Mouse (Mus musculus): ENCODE results near the gene Fam222a. TPM values are rescaled to one million over a fixed set of nuclear protein-coding genes. Genes with fewer than 3 reads are reported as not detected.

Fam222a gene
- total RNA-seq, 2 experiments from 2014 or later = 7.9 to 9.0 TPM

- Histone ChIP-seq H3K27ac (no peak overlapping the region), H3K4me3 (no peak overlapping the region)
- intact Hi-C loops (cut with DNase I) = no loop called here
- DNase-seq (ENCODE audit: extremely low spot score in 1 of 2, low spot score in 2 of 2) = no peak
- TF ChIP-seq CTCF (IDR thresholded peaks at IDR 0.05) = no peak
Measured at GRCm38 (mm10) chr5:114589026-114589425, 21.2 kb downstream of the Fam222a start.

GRCm38 (mm10) chr5:114589454-114589853 lies 21.6 kb downstream of the Fam222a start:
- intact Hi-C loops (cut with DNase I) = no loop called here
- no peak for TF ChIP-seq CTCF (IDR thresholded peaks at IDR 0.05)

DNA sequence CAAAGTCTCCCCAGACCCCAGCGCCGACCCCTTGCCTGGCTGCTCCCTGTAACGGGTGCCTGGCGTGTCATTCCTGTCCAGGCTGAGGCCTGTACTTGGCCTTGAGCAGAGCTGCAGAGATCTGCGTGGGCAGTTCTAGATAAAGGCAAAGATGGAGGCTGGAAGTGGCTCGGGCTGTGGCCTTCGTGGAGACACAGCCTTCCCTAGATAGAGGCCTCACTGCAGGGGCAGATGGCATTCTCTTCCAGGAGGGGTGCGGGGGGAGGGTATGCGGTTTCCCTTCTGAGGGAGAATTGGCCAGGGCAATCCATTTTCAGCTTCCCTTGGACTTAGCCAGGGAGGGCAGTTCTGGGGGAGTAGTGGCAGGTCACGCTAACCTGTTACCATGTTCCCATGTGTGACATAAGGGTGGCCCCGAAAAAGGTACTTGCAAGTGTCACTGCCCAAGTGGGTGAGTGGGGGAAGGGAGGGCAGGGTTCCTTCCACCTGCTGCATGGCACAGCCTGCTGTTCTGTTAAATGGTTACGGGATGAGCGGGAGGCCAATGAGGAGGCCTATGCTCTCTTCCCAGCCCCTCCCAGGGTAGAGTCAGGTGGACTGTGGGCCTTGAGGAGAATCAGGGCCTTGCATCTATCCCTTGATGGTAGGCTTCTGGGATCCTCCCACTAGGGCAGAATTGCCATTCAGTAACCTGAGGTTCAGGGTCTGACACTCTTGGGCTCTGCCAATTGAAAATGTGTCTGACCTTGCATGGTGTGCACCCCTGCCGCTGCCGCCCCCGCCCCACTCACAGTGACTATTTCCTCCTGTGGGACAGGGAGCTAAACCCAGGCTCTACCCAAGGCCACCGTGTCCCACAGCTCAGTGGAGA lies 22.5 kb downstream of the Fam222a start:
- no peak for DNase-seq (ENCODE audit: extremely low spot score in 1 of 2, low spot score in 2 of 2)
- Histone ChIP-seq H3K4me3 (no peak overlapping the region), H3K27ac (no peak overlapping the region)
- no peak for TF ChIP-seq CTCF (IDR thresholded peaks at IDR 0.05)
- intact Hi-C loops (cut with DNase I) = no loop called here

More at GRCm38 (mm10) chr5:114589454-114589853, 21.6 kb downstream of the Fam222a start:
- Histone ChIP-seq H3K4me3 (no peak overlapping the region), H3K27ac (no peak overlapping the region)
- DNase-seq (ENCODE audit: extremely low spot score in 1 of 2, low spot score in 2 of 2) = no peak

DNA sequence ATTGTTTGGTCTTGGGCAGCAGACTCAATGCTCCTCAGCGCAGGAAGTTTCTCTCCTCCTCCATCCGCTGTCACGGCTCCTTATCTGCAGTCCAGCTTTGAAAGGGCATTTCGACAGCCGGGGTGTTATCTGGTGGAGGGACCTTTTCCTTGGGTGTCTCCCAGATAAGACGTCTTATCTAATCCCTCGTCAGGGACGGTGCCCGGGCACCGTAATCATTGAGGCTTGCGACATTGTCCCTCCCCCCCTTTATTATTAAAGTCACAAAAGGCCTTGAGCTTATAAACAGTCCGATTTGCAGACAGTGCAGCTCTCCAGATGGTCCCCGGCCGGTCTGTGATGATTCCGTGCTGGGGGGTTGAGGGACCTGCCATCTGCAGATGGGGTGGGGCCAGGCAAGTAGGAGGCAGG lies 23.3 kb downstream of the Fam222a start:
- intact Hi-C loops (cut with DNase I) = no loop called here
- DNase-seq (ENCODE audit: extremely low spot score in 1 of 2, low spot score in 2 of 2) = no peak
- H3K27ac ChIP-seq = no peak overlapping the region
- no peak for TF ChIP-seq CTCF (IDR thresholded peaks at IDR 0.05)
- no peak overlapping the region for H3K4me3 ChIP-seq

GRCm38 (mm10) chr5:114592463-114593160 lies 24.8 kb downstream of the Fam222a start:
- Histone ChIP-seq H3K27ac (no peak overlapping the region), H3K4me3 (no peak overlapping the region)
- no peak for TF ChIP-seq CTCF (IDR thresholded peaks at IDR 0.05)
- no peak for DNase-seq (ENCODE audit: extremely low spot score in 1 of 2, low spot score in 2 of 2)
- intact Hi-C loops (cut with DNase I) = no loop called here

DNA sequence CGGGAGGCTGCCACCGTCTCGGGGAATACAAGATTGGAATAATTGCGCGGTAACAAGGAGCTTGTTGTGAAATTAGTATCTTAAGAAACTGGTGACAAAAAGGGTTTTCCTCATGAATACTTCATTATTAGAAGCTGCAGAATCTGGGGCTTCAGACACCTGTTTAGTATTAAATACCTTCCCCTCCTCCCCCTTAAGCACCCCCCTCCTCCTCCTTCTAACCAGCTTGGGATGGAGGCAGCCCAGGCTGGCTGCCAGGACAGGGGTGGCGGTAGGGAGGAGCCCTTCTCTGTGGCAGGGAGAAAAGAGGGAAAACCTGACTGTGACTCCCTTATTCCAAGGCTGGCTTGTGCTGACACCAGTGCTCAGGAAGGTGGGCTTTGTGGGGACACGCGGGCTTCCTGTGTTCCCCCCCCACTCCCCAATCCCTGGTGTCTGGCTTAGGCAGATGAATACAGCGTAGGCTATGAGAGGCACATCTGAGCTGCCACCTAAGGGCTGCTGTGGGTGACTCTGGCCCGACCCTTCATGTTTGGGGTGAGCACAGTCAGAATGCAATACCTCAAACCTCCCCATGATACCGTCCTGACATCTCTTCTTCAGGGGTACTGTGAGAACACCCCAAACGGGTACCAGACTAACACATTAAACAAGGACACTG lies 25.5 kb downstream of the Fam222a start:
- no peak for DNase-seq (ENCODE audit: extremely low spot score in 1 of 2, low spot score in 2 of 2)
- H3K4me3 ChIP-seq = no peak overlapping the region
- H3K27ac ChIP-seq = no peak overlapping the region
- intact Hi-C loops (cut with DNase I) = no loop called here
- TF ChIP-seq CTCF (IDR thresholded peaks at IDR 0.05) = no peak

- no peak overlapping the region for H3K4me3 ChIP-seq
- intact Hi-C loops (cut with DNase I) = no loop called here
- TF ChIP-seq CTCF (IDR thresholded peaks at IDR 0.05) = no peak
- H3K27ac ChIP-seq = no peak overlapping the region
- no peak for DNase-seq (ENCODE audit: extremely low spot score in 1 of 2, low spot score in 2 of 2)
Measured at GRCm38 (mm10) chr5:114593949-114594348, 26.1 kb downstream of the Fam222a start.

DNA sequence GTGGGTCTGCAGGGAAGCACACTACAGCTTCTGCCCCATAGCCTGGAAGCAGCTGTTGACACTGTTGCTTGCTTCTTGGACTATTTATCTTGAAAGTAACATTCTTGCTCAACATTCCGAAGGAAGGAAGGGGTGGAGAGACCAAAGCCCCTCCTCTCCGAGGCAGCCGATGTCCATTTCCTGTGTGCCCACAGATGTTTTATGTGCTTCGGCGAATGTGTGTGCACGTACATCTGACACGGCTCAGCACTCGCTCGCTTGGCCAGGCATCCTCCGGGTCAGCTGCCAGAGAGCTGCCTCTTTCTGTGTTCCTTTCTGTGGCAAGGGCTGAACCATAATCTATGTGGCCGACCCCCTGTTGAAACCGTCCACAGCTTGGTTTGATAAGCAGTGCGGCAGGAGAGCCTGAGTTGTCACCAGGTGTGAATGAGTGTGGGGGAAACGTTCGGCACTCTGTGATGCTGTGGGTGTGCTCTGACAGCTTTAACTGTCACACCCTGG lies 27.0 kb downstream of the Fam222a start:
- no peak for TF ChIP-seq CTCF (IDR thresholded peaks at IDR 0.05)
- no peak overlapping the region for H3K27ac ChIP-seq

GRCm38 (mm10) chr5:114596604-114597003 lies 28.8 kb downstream of the Fam222a start:
- TF ChIP-seq CTCF (IDR thresholded peaks at IDR 0.05) = no peak
- DNase-seq (ENCODE audit: extremely low spot score in 1 of 2, low spot score in 2 of 2) = no peak
- no peak overlapping the region for H3K27ac ChIP-seq
- no peak overlapping the region for H3K4me3 ChIP-seq
- intact Hi-C loops (cut with DNase I) = no loop called here

More for the DNA sequence above, 27.0 kb downstream of the Fam222a start:
- intact Hi-C loops (cut with DNase I) = no loop called here
- no peak for DNase-seq (ENCODE audit: extremely low spot score in 1 of 2, low spot score in 2 of 2)
- no peak overlapping the region for H3K4me3 ChIP-seq

DNA sequence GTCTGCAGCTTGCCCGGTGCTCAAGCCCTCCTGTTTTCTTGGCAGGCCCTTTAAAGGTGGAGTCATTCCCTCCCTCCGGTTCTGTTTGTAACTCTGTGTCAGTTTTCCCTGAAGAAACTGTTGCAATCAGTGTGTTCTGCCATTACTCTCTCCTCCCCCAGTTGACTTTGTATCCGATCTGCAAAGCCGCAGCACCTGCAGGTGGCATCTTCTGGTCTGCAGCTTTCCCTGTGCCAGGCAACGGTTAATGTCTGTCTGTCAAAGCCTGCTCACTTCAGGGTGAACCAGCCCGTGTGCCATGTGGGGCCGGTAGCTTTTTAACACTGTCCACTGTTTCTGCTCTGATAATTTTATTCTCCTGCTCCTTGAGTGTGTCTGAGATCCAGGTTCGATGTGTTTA lies 29.4 kb downstream of the Fam222a start:
- DNase-seq (ENCODE audit: extremely low spot score in 1 of 2, low spot score in 2 of 2) = no peak
- no peak for TF ChIP-seq CTCF (IDR thresholded peaks at IDR 0.05)
- Histone ChIP-seq H3K4me3 (no peak overlapping the region), H3K27ac (no peak overlapping the region)
- intact Hi-C loops (cut with DNase I) = no loop called here

GRCm38 (mm10) chr5:114597652-114598051 lies 29.8 kb downstream of the Fam222a start:
- TF ChIP-seq CTCF (IDR thresholded peaks at IDR 0.05) = no peak
- H3K4me3 ChIP-seq = no peak overlapping the region
- intact Hi-C loops (cut with DNase I) = no loop called here
- DNase-seq (ENCODE audit: extremely low spot score in 1 of 2, low spot score in 2 of 2) = no peak
- H3K27ac ChIP-seq = no peak overlapping the region

DNA sequence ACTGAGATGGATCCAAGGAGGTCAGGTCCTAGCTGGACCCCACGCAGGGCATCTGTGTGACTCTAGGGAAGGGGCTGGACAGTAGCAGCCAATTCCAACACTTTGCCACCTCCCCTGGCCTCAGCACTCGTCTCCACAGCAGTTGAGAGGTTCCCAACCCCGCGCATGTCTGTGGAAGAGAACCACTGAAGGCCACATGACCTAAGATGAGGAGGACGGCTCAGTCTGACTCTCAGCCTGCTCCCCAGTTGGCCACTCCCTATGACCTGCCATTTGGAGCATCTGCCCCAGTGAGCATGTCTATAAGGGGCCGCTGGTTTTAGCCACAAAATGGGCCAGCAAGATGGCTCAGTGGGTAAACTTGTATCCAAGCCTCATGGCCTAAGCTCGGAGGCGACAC lies 34.2 kb downstream of the Fam222a start:
- intact Hi-C loops (cut with DNase I) = no loop called here

More for the DNA sequence above, 34.2 kb downstream of the Fam222a start:
- no peak for TF ChIP-seq CTCF (IDR thresholded peaks at IDR 0.05)
- no peak overlapping the region for H3K4me3 ChIP-seq
- DNase-seq (ENCODE audit: extremely low spot score in 1 of 2, low spot score in 2 of 2) = no peak
- no peak overlapping the region for H3K27ac ChIP-seq

All from left cerebral cortex, adult 2 months (tissue).